Mouse (Mus musculus): ENCODE measurements around the gene Cd28. TPM values are rescaled to one million over a fixed set of nuclear protein-coding genes. Genes with fewer than 3 reads are reported as not detected.

Gene Cd28
- total and polyA plus RNA-seq, 3 experiments, result not detected

DNA sequence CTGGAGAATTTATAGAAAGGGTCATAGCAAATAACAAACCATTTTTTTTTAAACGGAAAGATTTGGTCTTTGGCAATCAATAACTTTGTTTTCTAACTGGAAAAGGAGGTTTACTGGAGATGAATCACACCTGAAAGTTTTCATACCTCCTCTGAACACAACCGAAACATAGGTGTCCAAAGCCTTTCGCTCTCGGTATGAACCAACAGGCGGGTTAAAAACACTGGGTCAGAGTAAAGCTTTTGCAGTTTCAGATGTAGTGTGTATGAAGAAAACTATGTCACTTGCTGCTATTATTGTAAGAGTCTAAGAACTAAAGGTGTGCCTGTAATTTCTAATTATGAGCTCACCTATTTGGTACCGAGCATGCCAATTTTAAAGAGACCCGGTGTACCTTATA lies 55.2 kb downstream of the Cd28 start:
- no peak overlapping the region for H3K9ac ChIP-seq (ENCODE audit: control insufficient read depth, low read depth, low read length, poor library complexity, severe bottlenecking)
- H3K9me3 ChIP-seq (replicated peaks; ENCODE audit: insufficient read depth, low read length), result no peaks in the 10 kb centered on the region
- no peaks in the 10 kb centered on the region for H3K79me2 ChIP-seq (ENCODE audit: control insufficient read depth, insufficient read depth, low read length, poor library complexity)
- H3K4me3 ChIP-seq (ENCODE audit: control insufficient read depth in 1 of 2, insufficient read depth in 1 of 2, low read depth in 2 of 2, low read length in 2 of 2), result no peak overlapping the region
- no peaks in the 10 kb centered on the region for H3K4me1 ChIP-seq (ENCODE audit: control insufficient read depth in 1 of 2, insufficient read depth in 2 of 2, low read length in 2 of 2)
- DNase-seq (ENCODE audit: low read depth, low spot score), result no peak
- TF ChIP-seq EP300 (IDR thresholded peaks at IDR 0.05; ENCODE audit: low read depth in 1 of 2, low read length in 2 of 2) (no peak), CTCF (IDR thresholded peaks at IDR 0.05 in 2 of 3, conservative IDR thresholded peaks at IDR 0.05 in 1 of 3; ENCODE audit: control insufficient read depth in 1 of 3, insufficient read depth in 1 of 3, low read depth in 2 of 3, low read length in 3 of 3, poor library complexity in 1 of 3, severe bottlenecking in 1 of 3) (no peak), MEF2A (IDR thresholded peaks at IDR 0.05; ENCODE audit: extremely low read depth, insufficient replicate concordance, low read depth, low read length, poor library complexity, severe bottlenecking) (no peak), RCOR1 (IDR thresholded peaks at IDR 0.05; ENCODE audit: low read depth, low read length) (no peak), SMC3 (IDR thresholded peaks at IDR 0.05; ENCODE audit: low read depth, low read length) (no peak), BHLHE40 (IDR thresholded peaks at IDR 0.05; ENCODE audit: borderline replicate concordance, low read depth, low read length) (no peak), ZKSCAN1 (IDR thresholded peaks at IDR 0.05; ENCODE audit: low read depth, low read length) (no peak), MXI1 (IDR thresholded peaks at IDR 0.05; ENCODE audit: low read depth, low read length) (no peak), POLR2AphosphoS5 (IDR thresholded peaks at IDR 0.05; ENCODE audit: borderline replicate concordance, low read depth, low read length) (no peak), MYC (IDR thresholded peaks at IDR 0.05; ENCODE audit: low read depth, low read length) (no peak), MAFK (IDR thresholded peaks at IDR 0.05; ENCODE audit: borderline replicate concordance, low read depth, low read length) (no peak), UBTF (IDR thresholded peaks at IDR 0.05; ENCODE audit: borderline replicate concordance, insufficient read depth, low read depth, low read length) (no peak), TCF12 (IDR thresholded peaks at IDR 0.05; ENCODE audit: low read depth, low read length) (no peak), MAZ (IDR thresholded peaks at IDR 0.05; ENCODE audit: low read depth, low read length) (no peak), RAD21 (IDR thresholded peaks at IDR 0.05; ENCODE audit: low read depth, low read length) (no peak), GABPA (IDR thresholded peaks at IDR 0.05; ENCODE audit: low read depth, low read length) (no peak), MAX (IDR thresholded peaks at IDR 0.05; ENCODE audit: low read length) (no peak), JUND (IDR thresholded peaks at IDR 0.05; ENCODE audit: low read depth, low read length) (no peak), KAT2A (conservative IDR thresholded peaks at IDR 0.05; ENCODE audit: low read depth, low read length) (no peak)
- H3K27ac ChIP-seq (ENCODE audit: control insufficient read depth, low read depth, low read length), result no peak overlapping the region
- H3K36me3 ChIP-seq (ENCODE audit: control insufficient read depth in 1 of 2, insufficient read depth in 2 of 2, low read length in 2 of 2), result no peaks in the 10 kb centered on the region
- H3K27me3 ChIP-seq (ENCODE audit: control insufficient read depth in 1 of 2, insufficient read depth in 2 of 2, low read length in 2 of 2), result no peaks in the 10 kb centered on the region

DNA sequence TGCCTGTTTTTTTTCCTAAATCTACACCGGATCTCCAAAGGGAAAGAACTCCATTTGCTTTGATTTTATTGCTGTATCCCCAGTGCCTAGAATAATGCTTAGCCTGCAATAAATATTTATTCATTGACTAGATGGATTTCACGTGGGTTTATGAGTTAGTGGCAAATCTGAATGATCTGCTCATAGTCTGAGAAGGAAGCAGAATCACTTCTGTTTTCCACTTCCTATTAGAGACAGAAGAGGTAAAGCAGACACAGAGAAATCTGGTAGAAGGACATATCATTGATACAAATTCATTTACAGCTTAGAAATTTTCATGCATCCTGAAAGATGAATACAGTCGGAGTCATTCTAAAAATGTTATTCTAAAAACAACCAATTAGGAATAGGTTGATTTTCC lies 56.6 kb downstream of the Cd28 start:
- DNase-seq (ENCODE audit: low read depth, low spot score), result no peak
- H3K79me2 ChIP-seq (ENCODE audit: control insufficient read depth, insufficient read depth, low read length, poor library complexity), result no peaks in the 10 kb centered on the region
- H3K27ac ChIP-seq (ENCODE audit: control insufficient read depth, low read depth, low read length), result no peak overlapping the region
- no peaks in the 10 kb centered on the region for H3K9me3 ChIP-seq (replicated peaks; ENCODE audit: insufficient read depth, low read length)
- no peaks in the 10 kb centered on the region for H3K36me3 ChIP-seq (ENCODE audit: control insufficient read depth in 1 of 2, insufficient read depth in 2 of 2, low read length in 2 of 2)
- no peak overlapping the region for H3K4me3 ChIP-seq (ENCODE audit: control insufficient read depth in 1 of 2, insufficient read depth in 1 of 2, low read depth in 2 of 2, low read length in 2 of 2)
- TF ChIP-seq MYC (IDR thresholded peaks at IDR 0.05; ENCODE audit: low read depth, low read length) (no peak), ZMIZ1 (IDR thresholded peaks at IDR 0.05; ENCODE audit: low read depth, low read length) (no peak), CTCF (IDR thresholded peaks at IDR 0.05 in 2 of 3, conservative IDR thresholded peaks at IDR 0.05 in 1 of 3; ENCODE audit: control insufficient read depth in 1 of 3, insufficient read depth in 1 of 3, low read depth in 2 of 3, low read length in 3 of 3, poor library complexity in 1 of 3, severe bottlenecking in 1 of 3) (no peak), ETS1 (IDR thresholded peaks at IDR 0.05; ENCODE audit: low read depth, low read length) (no peak), TCF12 (IDR thresholded peaks at IDR 0.05; ENCODE audit: low read depth, low read length) (no peak), BHLHE40 (IDR thresholded peaks at IDR 0.05; ENCODE audit: borderline replicate concordance, low read depth, low read length) (no peak), ZKSCAN1 (IDR thresholded peaks at IDR 0.05; ENCODE audit: low read depth, low read length) (no peak), NRF1 (IDR thresholded peaks at IDR 0.05; ENCODE audit: insufficient read depth, low read depth, low read length, poor library complexity, severe bottlenecking) (no peak), UBTF (IDR thresholded peaks at IDR 0.05; ENCODE audit: borderline replicate concordance, insufficient read depth, low read depth, low read length) (no peak), SMC3 (IDR thresholded peaks at IDR 0.05; ENCODE audit: low read depth, low read length) (no peak), GABPA (IDR thresholded peaks at IDR 0.05; ENCODE audit: low read depth, low read length) (no peak), MXI1 (IDR thresholded peaks at IDR 0.05; ENCODE audit: low read depth, low read length) (no peak), RCOR1 (IDR thresholded peaks at IDR 0.05; ENCODE audit: low read depth, low read length) (no peak), HCFC1 (IDR thresholded peaks at IDR 0.05; ENCODE audit: low read depth, low read length) (no peak), POLR2AphosphoS5 (IDR thresholded peaks at IDR 0.05; ENCODE audit: borderline replicate concordance, low read depth, low read length) (no peak), TAL1 (IDR thresholded peaks at IDR 0.05; ENCODE audit: low read length) (no peak), MEF2A (IDR thresholded peaks at IDR 0.05; ENCODE audit: extremely low read depth, insufficient replicate concordance, low read depth, low read length, poor library complexity, severe bottlenecking) (no peak)
- no peak overlapping the region for H3K9ac ChIP-seq (ENCODE audit: control insufficient read depth, low read depth, low read length, poor library complexity, severe bottlenecking)
- no peaks in the 10 kb centered on the region for H3K4me1 ChIP-seq (ENCODE audit: control insufficient read depth in 1 of 2, insufficient read depth in 2 of 2, low read length in 2 of 2)
- no peaks in the 10 kb centered on the region; a peak in 1 of 4 replicates for H3K27me3 ChIP-seq (ENCODE audit: control insufficient read depth in 1 of 2, insufficient read depth in 2 of 2, low read length in 2 of 2)
